Mouse (Mus musculus): Measurements from ENCODE around the gene Ints4. TPM values are rescaled to one million over a fixed set of nuclear protein-coding genes. Genes with fewer than 3 reads are reported as not detected.
"Not testable (repeated sequence)": the region's sequence is repeated elsewhere in the genome, so short reads cannot be mapped to it uniquely, and the experiment has no call there.

The Ints4 gene
- total RNA-seq (2021): 10 to 100 TPM; 46.6 to 52.4 TPM

- peak; percentile 95 for DNase-seq
- intact Hi-C loops (cut with DNase I): loop anchor here (2.0 to 5.0 kb wide), 3 partner anchors 54 to 216 kb away; partner anchors contain the start of genes Aamdc, Clns1a and Rsf1
Observed at GRCm38 (mm10) chr7:97480821-97481339, at the start of gene Ints4. Gene Ints4 (plus strand): TSS chr7:97480956.

- intact Hi-C loops (cut with DNase I); DNase-seq: not testable (repeated sequence)
Observed at GRCm38 (mm10) chr7:97433517-97433916, 47.2 kb upstream of the Ints4 start.

GRCm38 (mm10) chr7:97434517-97434916 is 46.2 kb upstream of the Ints4 start:
- no peak for DNase-seq
- intact Hi-C loops (cut with DNase I): no loop called here

- DNase-seq: no peak
- intact Hi-C loops (cut with DNase I): loop anchor here (5.0 kb wide), 1 partner anchor 33 kb away; no protein-coding TSS in a partner anchor
Observed at GRCm38 (mm10) chr7:97438986-97439385, 41.8 kb upstream of the Ints4 start.

- intact Hi-C loops (cut with DNase I): no loop called here
- DNase-seq: peak; percentile 90
Observed at GRCm38 (mm10) chr7:97446171-97446925, 34.4 kb upstream of the Ints4 start.

GRCm38 (mm10) chr7:97447050-97447531 is 33.7 kb upstream of the Ints4 start:
- intact Hi-C loops (cut with DNase I): no loop called here
- no peak for DNase-seq

GRCm38 (mm10) chr7:97451023-97451422 is 29.7 kb upstream of the Ints4 start, which contains the start of gene Kctd14:
Gene Kctd14 (plus strand): TSS chr7:97451323.
- DNase-seq; intact Hi-C loops (cut with DNase I): not testable (repeated sequence)

GRCm38 (mm10) chr7:97452196-97452595 is 28.6 kb upstream of the Ints4 start:
- DNase-seq: no peak
- intact Hi-C loops (cut with DNase I): no loop called here

- DNase-seq: peak; percentile 14 to 25
- intact Hi-C loops (cut with DNase I): no loop called here
Observed at GRCm38 (mm10) chr7:97453141-97453921, 27.4 kb upstream of the Ints4 start.

GRCm38 (mm10) chr7:97454795-97455194 is 26.0 kb upstream of the Ints4 start:
- DNase-seq: no peak
- intact Hi-C loops (cut with DNase I): no loop called here

- DNase-seq: no peak
- intact Hi-C loops (cut with DNase I): no loop called here
Observed at GRCm38 (mm10) chr7:97455577-97455976, 25.2 kb upstream of the Ints4 start.

GRCm38 (mm10) chr7:97473001-97473400 is 7.8 kb upstream of the Ints4 start:
- intact Hi-C loops (cut with DNase I): loop anchor here (5.0 kb wide), 1 partner anchor 36 kb away; no protein-coding TSS in a partner anchor
- DNase-seq: no peak

GRCm38 (mm10) chr7:97479349-97479748 is 1.4 kb upstream of the Ints4 start:
- DNase-seq: no peak
- intact Hi-C loops (cut with DNase I): no loop called here

GRCm38 (mm10) chr7:97480290-97480689 is 466 bp upstream of the Ints4 start:
- DNase-seq: peak in 1 of 2 experiments; percentile 6

GRCm38 (mm10) chr7:97483378-97483777 is 2.6 kb downstream of the Ints4 start:
- intact Hi-C loops (cut with DNase I): loop anchor here (5.0 kb wide), 2 partner anchors 56 to 214 kb away; partner anchors contain the start of gene Clns1a

More at GRCm38 (mm10) chr7:97480290-97480689, 466 bp upstream of the Ints4 start:
- intact Hi-C loops (cut with DNase I): loop anchor here (2.0 to 5.0 kb wide), 3 partner anchors 53 to 217 kb away; partner anchors contain the start of genes Aamdc, Clns1a and Rsf1

GRCm38 (mm10) chr7:97491157-97491556 is 10.4 kb downstream of the Ints4 start:
- intact Hi-C loops (cut with DNase I): no loop called here
- DNase-seq: no peak

More at GRCm38 (mm10) chr7:97483378-97483777, 2.6 kb downstream of the Ints4 start:
- no peak for DNase-seq

GRCm38 (mm10) chr7:97492420-97492819 is 11.7 kb downstream of the Ints4 start:
- peak; percentile 24 to 60 for DNase-seq
- intact Hi-C loops (cut with DNase I): no loop called here

- intact Hi-C loops (cut with DNase I): no loop called here
- DNase-seq: no peak
Observed at GRCm38 (mm10) chr7:97495052-97495451, 14.3 kb downstream of the Ints4 start.

- peak; percentile 68 to 73 for DNase-seq
Observed at GRCm38 (mm10) chr7:97500555-97501209, 19.9 kb downstream of the Ints4 start.

GRCm38 (mm10) chr7:97514786-97515185 is 34.0 kb downstream of the Ints4 start:
- intact Hi-C loops (cut with DNase I): no loop called here
- peak; percentile 61 to 70 for DNase-seq

More at GRCm38 (mm10) chr7:97500555-97501209, 19.9 kb downstream of the Ints4 start:
- intact Hi-C loops (cut with DNase I): no loop called here
